Mouse (Mus musculus): ENCODE measurements at regions not wholly inside any gene's neighbourhood (a gene's known extent, or its start where the extent isn't known, plus 50 kb on each side); places are given as distances from the start of the nearest gene placed in this dataset.
"Not testable (repeated sequence)": the region's sequence is repeated elsewhere in the genome, so short reads cannot be mapped to it uniquely, and the experiment has no call there.

DNA sequence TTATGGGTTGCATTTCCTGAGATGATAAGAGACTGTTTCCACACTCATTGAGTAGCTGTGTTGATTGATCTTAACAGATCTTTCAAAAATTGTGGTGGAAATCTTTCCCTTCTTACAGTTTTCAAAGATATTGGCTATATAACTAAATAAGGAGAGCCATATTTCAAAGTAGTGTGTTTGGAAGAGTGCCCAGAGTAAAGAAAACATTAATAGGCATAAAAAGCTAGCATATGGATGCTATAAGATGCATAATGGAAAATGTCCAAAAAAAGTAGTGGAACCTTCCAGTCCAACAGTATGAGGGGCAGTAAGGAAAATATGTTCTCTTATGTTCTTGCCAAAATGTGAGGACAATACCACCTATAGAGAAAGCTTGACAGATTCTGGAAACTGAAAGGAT, 137.2 kb upstream of the Speer3 start:
- DNase-seq (ENCODE audit: low spot score): no peak

DNA sequence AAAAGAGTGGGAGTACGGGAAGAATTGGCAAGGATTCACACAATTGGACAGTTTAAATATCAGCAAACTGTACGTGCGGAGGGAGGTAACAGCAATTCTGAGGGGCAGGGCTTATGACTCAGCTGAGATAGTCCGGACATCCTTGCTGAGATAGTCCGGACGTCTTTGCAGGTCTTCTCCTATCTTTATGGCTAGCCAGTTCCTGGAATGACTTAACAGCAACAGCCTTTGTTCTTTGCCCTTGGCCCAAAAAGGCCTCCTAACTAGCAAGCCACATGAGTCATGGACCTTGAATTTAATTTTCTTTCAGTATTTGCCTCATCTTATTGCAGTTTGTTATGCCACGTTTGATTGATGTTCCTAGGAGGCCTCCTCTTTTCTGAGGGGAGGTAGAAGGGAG, 133.1 kb upstream of the Speer3 start:
- not testable (repeated sequence) for DNase-seq (ENCODE audit: low spot score)

DNA sequence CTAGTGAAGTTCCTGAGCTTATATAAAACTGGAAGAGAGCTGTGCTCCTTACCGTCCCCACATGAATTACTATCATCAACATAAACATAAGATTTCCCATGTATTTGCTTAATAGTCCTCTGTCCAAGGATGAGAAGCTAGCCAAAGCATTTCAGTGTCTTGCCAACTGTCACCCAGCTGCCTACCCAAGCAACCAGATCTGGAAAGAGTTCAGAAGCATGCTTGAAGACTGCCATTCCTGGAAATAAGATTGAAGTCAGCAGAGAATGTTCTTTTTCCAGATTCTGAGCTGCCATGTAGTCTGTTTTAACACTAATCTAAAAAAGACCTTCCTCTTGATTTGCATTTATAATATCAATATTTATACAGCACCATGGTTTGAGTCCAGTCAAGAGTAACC, 131.9 kb upstream of the Speer3 start:
- DNase-seq (ENCODE audit: low spot score): no peak

DNA sequence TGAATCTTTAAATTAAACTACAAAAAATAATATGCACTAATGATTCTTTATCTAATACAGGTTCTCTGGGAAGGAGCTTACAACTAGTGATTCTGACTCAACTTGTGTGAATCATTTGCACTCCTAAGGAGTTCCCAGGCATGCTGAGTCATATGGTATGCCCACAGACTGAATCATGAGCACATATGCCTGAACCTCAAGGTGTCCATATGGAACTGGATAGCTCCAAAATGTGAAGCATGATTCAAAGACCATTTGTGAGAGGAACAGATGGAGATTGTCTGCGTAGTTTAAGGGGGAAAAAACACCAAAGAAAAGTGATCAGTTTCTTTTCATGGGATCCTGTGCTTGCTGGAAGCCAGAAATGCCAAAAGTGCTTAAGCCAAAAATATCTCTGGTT, 124.0 kb upstream of the Speer3 start:
- DNase-seq (ENCODE audit: low spot score): no peak

DNA sequence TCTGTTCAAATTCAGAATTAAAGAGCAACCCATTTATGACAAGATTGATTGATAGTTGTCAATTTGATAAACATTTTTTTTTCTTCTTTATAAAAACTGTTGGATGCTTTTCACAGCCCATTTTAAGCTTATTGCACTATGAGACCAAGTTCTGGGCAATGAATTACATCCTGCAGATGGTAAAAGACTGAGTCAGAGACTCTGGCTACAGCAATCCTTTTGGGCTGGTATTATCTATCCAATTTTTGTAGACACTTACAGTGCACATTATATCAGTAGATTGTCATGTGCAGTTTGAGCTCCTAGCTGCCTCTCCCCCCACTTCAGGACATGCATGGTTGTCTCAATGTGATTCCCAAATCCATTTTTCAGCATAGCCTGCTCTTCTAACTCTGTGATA, 122.6 kb upstream of the Speer3 start:
- no peak for DNase-seq (ENCODE audit: low spot score)

DNA sequence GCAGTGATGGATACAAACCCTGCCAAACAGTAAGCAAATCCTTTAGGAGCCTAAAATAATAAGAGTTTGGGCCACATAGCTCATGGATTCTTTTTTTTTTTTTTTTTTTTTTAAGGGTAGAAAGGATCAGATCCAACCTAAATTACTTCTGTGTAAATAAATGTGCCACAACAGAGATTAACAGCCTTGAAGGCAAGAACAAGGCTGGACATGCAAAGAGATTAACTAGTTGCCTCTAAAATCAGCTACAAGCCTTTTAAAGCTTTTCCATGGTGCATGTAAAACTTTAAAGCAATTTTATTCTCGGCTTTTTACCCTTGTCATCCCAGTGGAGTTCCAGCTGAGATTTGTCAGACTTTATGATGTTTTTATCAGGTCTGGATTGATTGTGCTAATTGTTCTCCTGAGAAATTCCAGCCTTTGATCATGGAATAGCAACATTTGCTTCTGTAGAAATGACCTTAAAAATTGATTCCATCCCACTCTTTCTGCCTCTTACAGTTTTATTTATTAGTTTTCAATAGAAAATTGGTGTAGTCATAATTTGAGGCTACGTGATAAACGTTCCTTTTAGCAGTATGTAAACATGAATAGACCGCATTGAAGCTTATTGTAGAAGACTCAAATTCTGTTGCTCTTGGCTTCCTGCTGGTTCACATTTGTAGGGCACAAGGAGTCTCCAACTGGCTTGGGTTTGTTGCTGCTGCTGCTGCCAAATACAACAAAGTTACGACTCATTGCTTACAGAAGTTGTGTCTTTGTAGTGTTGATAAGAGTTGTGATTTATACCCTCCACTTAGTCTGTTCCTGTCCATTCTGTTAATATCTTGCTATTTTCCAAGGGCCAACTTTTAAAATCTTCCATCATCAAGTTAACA, 100.3 kb upstream of the Speer3 start:
- DNase-seq (ENCODE audit: low spot score): peak; percentile 6

DNA sequence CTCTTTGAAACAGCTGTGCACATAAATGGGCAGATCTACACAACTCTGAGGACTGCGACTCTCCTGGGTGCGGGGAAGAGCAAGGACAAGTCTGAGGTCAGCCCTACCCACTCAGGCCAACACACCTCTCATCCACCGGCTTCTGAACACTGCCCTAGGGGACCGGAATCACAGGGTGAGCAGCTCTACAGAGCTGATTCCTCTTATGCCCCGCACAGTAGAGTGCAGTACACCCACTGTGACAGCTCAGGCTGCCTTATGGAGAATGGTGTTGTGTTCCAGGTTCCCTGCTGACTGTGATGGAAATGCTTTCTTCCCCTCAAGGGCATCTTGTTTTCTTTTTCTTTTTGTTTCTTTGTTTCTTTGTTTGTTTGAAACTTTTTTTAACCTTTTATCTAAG, 96.6 kb upstream of the Speer3 start:
- DNase-seq (ENCODE audit: low spot score): no peak

Measured in urinary bladder, postnatal 14 days (tissue).